Mouse (Mus musculus): ENCODE results near the gene Tfeb. TPM values are rescaled to one million over a fixed set of nuclear protein-coding genes. Genes with fewer than 3 reads are reported as not detected.

The Tfeb gene
- total and polyA plus RNA-seq, 3 experiments: 29.1 to 49.3 (median 39.9) TPM

- in situ Hi-C loops (cut with MboI; ENCODE audit: low pct_ligation_motif_present, low pct_unique_long_range_greater_than_20kb, low sequenced_read_pairs) (no loop called here), dilution Hi-C loops (cut with MboI; ENCODE audit: extremely low pct_ligation_motif_present, extremely low pct_unique_long_range_greater_than_20kb, low sequenced_read_pairs) (no loop called here)
- H3K79me2 ChIP-seq (replicated peaks; ENCODE audit: control insufficient read depth, extremely low read depth, insufficient read depth, poor library complexity, severe bottlenecking): no peaks in the 10 kb centered on the region
- TF ChIP-seq PAX5 (IDR thresholded peaks at IDR 0.05; ENCODE audit: low read length) (no peak), USF2 (conservative IDR thresholded peaks at IDR 0.05; ENCODE audit: low read depth, low read length) (no peak), CTCF (conservative IDR thresholded peaks at IDR 0.05 in 1 of 2, IDR thresholded peaks at IDR 0.05 in 1 of 2; ENCODE audit: low read depth in 2 of 2, low read length in 2 of 2) (no peak), CHD1 (IDR thresholded peaks at IDR 0.05; ENCODE audit: low read depth, low read length) (no peak), ETS1 (conservative IDR thresholded peaks at IDR 0.05; ENCODE audit: low read depth, low read length) (no peak), UBTF (IDR thresholded peaks at IDR 0.05; ENCODE audit: low read depth, low read length) (no peak), MAZ (IDR thresholded peaks at IDR 0.05; ENCODE audit: low read depth, low read length) (no peak), SMC3 (IDR thresholded peaks at IDR 0.05; ENCODE audit: low read depth, low read length) (no peak), NELFE (IDR thresholded peaks at IDR 0.05; ENCODE audit: low read depth, low read length) (no peak), HCFC1 (IDR thresholded peaks at IDR 0.05; ENCODE audit: low read depth, low read length) (no peak), NRF1 (IDR thresholded peaks at IDR 0.05; ENCODE audit: low read depth, low read length) (no peak), ELF1 (IDR thresholded peaks at IDR 0.05; ENCODE audit: low read depth, low read length) (no peak), TBP (conservative IDR thresholded peaks at IDR 0.05; ENCODE audit: low read depth, low read length) (no peak), USF1 (IDR thresholded peaks at IDR 0.05; ENCODE audit: low read depth, low read length) (no peak), KAT2A (IDR thresholded peaks at IDR 0.05; ENCODE audit: insufficient replicate concordance, low read length) (no peak), E2F4 (IDR thresholded peaks at IDR 0.05; ENCODE audit: insufficient replicate concordance, low read depth, low read length) (no peak), EP300 (IDR thresholded peaks at IDR 0.05; ENCODE audit: low read length) (no peak), GABPA (IDR thresholded peaks at IDR 0.05; ENCODE audit: insufficient replicate concordance, low read depth, low read length) (no peak), ZNF384 (IDR thresholded peaks at IDR 0.05; ENCODE audit: low read depth, low read length) (no peak), MAFK (IDR thresholded peaks at IDR 0.05; ENCODE audit: insufficient replicate concordance, low read length) (no peak)
- H3K4me2 ChIP-seq (ENCODE audit: insufficient read depth, low read depth, poor library complexity, severe bottlenecking): no peak overlapping the region
- no peak overlapping the region for H3K27ac ChIP-seq (ENCODE audit: insufficient read depth, low read depth)
- peaks cover 0 to 3% of the 10 kb centered on the region in 2 experiments; a peak in 2 of 4 replicates for H3K4me1 ChIP-seq (ENCODE audit: control insufficient read depth in 1 of 2, insufficient read depth in 2 of 2)
- H3K9me3 ChIP-seq (replicated peaks; ENCODE audit: low read length): no peaks in the 10 kb centered on the region
- no peak for DNase-seq (ENCODE audit: extremely low read depth)
- H3K27me3 ChIP-seq (replicated peaks): no peaks in the 10 kb centered on the region
- H3K9ac ChIP-seq (ENCODE audit: insufficient read depth, low read depth): no peak overlapping the region
- no peak overlapping the region for H3K4me3 ChIP-seq (replicated peaks in 1 of 3; ENCODE audit: low read depth in 2 of 3, low read length in 2 of 3, poor library complexity in 1 of 3)
- no peaks in the 10 kb centered on the region for H3K36me3 ChIP-seq (replicated peaks in 1 of 2; ENCODE audit: control insufficient read depth in 1 of 2, insufficient read depth in 1 of 2, low read length in 1 of 2)
Measured at GRCm38 (mm10) chr17:47811265-47811800, 74.5 kb downstream of the Tfeb start.

GRCm38 (mm10) chr17:47812200-47812599 is 75.4 kb downstream of the Tfeb start:
- in situ Hi-C loops (cut with MboI; ENCODE audit: low pct_ligation_motif_present, low pct_unique_long_range_greater_than_20kb, low sequenced_read_pairs): no loop called here
- Histone ChIP-seq H3K27me3 (replicated peaks) (no peaks in the 10 kb centered on the region), H3K9ac (ENCODE audit: insufficient read depth, low read depth) (no peak overlapping the region), H3K36me3 (replicated peaks in 1 of 2; ENCODE audit: control insufficient read depth in 1 of 2, insufficient read depth in 1 of 2, low read length in 1 of 2) (no peaks in the 10 kb centered on the region), H3K4me1 (ENCODE audit: control insufficient read depth in 1 of 2, insufficient read depth in 2 of 2) (peaks cover 0 to 3% of the 10 kb centered on the region in 2 experiments; a peak in 2 of 4 replicates), H3K79me2 (replicated peaks; ENCODE audit: control insufficient read depth, extremely low read depth, insufficient read depth, poor library complexity, severe bottlenecking) (no peaks in the 10 kb centered on the region), H3K9me3 (replicated peaks; ENCODE audit: low read length) (no peaks in the 10 kb centered on the region), H3K27ac (ENCODE audit: insufficient read depth, low read depth) (no peak overlapping the region), H3K4me2 (ENCODE audit: insufficient read depth, low read depth, poor library complexity, severe bottlenecking) (no peak overlapping the region), H3K4me3 (replicated peaks in 1 of 3; ENCODE audit: low read depth in 2 of 3, low read length in 2 of 3, poor library complexity in 1 of 3) (no peak overlapping the region)
- peak; percentile 21; the same call in 1 of the 2 replicates for TF ChIP-seq USF1 (IDR thresholded peaks at IDR 0.05; ENCODE audit: low read depth, low read length)
- no peak for TF ChIP-seq MAFK (IDR thresholded peaks at IDR 0.05; ENCODE audit: insufficient replicate concordance, low read length)
- TF ChIP-seq RAD21 (IDR thresholded peaks at IDR 0.05; ENCODE audit: low read depth, low read length): no peak
- TF ChIP-seq ZNF384 (IDR thresholded peaks at IDR 0.05; ENCODE audit: low read depth, low read length): no peak
- dilution Hi-C loops (cut with MboI; ENCODE audit: extremely low pct_ligation_motif_present, extremely low pct_unique_long_range_greater_than_20kb, low sequenced_read_pairs): no loop called here
- DNase-seq (ENCODE audit: extremely low read depth): no peak

Data from CH12.LX (cell line).